Mouse (Mus musculus) stomach, postnatal 0 days (tissue): ENCODE results near the gene Pdik1l.

Experiments used
- CTCF ChIP-seq: IDR thresholded peaks from 2 replicates; pipeline ENCODE4 v1.5.1; 2016; ENCODE audit warnings: antibody characterized with exemption, low read depth, mild to moderate bottlenecking, moderate library complexity
- EP300 ChIP-seq: optimal IDR thresholded peaks from 2 replicates; pipeline ENCODE3; 2016; ENCODE audit warnings: antibody characterized with exemption

DNA sequence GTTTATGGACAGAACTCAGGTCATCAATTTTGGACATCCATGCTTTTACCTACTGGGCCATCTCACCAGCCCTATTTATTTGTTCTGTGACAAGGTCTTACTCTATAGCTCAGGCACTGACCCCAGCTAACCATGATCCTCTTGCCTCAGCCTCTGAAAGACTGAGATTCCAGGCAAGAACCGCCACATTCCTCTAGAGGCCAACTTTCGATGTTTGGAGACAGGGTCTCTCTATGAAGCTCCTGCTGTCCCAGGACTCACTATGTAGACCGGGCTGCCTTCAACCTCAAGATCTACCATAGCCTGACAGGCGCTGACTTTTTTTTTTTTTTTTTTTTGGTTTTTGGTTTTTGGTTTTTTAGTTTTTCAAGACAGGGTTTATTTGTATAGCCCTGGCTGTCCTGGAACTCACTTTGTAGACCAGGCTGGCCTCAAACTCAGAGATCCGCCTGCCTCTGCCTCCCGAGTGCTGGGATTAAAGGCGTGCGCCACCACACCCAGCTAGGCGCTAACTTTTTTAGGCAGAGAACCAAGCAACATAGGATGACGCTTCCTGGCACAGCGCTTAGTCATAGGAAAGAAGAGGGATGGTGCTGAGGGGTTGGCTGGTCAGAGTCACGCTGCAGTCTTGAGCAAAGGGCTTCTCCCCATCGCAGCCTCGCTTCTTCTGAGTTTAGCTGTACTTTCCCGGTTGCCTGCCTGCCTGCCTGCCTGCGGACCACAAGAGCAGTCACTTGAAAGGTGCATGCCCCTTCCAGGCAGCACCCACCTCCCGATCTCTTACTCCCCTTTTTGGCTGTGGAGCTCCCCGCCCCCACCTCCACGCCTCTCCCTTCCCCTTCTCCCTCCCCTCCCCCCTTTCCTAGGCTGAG is 11.2 kb upstream of the Pdik1l start:
- TF ChIP-seq CTCF (no peak), EP300 (no peak)
